Mouse (Mus musculus) megakaryocyte-erythroid progenitor cell, adult 5-6 weeks (primary cell): ENCODE results near the gene Gm4871. TPM values are rescaled to one million over a fixed set of nuclear protein-coding genes. Genes with fewer than 3 reads are reported as not detected.

Experiments
- ATAC-seq: replicated peaks from 2 replicates; pipeline ENCODE4 v1.8.0; 2016; ENCODE audit warnings: mild to moderate bottlenecking, inconsistent platforms; ENCODE audit not compliant: severe bottlenecking, poor library complexity, low FRiP score, low TSS enrichment
- total RNA-seq, 2 experiments: library from RNA; stranded (forward) in 1 of 2; stranded (reverse) in 1 of 2; fragments of 200-1000, 215-1000 nt in 1 of 2; fragments of >200 nt in 1 of 2; fragmentation: Nextera tagmentation in 1 of 2; gene quantifications; 2 replicates each; pipeline ENCODE4 v1.2.3; 2014 to 2017

Gene Gm4871
- total RNA-seq, 2 experiments from 2014 or later: not detected

DNA sequence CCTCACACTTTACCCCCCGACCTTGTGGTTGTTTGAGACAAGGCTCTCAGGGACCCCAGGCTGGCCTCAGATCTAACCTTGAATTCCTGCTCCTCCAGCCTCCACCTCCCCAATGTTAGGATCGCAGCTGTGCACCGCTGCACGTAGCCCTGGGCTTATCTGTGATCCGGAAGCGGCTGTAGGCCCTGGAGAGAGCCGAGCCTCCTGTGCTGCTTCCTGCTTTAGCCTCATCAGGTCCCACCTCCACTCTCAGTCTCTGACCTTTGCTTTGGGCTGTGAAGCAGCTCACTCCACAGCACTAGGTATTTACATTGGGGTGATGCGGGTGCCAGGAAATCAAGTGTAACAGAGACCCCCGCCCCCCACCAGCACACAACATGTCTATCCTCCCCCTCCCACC is 28.1 kb downstream of the Gm4871 start:
- no peak for ATAC-seq

DNA sequence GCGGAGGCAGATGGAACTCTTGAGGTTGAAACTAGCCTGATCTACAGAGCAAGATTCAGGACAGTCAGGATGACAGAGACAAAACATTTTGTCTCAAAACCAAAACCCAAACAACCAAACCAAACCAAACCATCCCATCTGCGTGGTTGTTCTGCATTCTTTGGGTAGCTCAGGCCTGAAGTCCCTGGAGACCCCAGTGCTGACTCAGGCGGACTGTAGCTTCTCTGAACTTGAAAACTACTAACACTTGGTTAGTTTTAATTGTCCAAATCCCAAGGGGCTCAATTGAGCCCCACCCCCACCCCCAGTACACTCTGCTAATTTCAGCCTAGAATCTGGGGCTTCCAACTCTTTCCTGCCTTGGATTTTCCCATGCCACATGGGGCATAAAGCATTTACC is 29.2 kb downstream of the Gm4871 start:
- ATAC-seq: no peak

DNA sequence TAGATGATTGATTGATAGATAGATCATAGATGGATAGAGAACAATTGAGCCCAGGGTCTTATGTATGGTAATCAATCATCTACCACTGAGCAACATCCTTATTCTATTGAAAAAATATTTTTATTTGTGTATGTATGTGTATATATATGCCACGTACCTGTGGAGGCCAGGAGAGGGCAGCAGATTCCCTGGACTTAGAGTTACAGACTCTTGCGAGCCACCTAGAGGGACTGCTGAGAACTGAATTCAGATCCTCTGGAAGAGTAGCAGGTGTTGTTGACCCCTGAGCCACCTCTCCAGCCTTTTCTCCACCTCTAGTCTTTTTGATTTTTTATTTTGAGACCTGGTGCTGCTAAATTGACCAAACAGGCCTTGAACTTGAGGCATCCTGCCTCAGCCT is 34.1 kb downstream of the Gm4871 start:
- ATAC-seq: peak; percentile 93

DNA sequence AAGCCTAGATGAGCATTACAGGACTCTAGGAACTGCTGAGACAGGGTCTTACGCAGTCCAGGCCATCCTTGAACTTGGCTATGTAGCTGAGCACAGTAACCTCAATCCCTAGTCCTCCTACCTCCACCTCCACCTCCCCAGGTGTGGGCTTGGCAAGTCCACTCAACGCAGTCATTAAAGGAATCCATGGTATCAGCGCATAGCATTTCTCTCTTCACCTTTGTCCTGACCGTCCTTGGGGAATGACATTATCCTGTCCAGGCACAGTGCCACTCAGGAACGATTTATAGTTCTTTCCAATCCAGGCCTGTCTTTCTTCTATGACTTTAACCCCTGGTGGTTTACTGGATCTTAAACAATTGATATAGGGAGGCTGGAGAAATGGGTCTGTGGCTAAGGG is 42.1 kb downstream of the Gm4871 start:
- no peak for ATAC-seq

DNA sequence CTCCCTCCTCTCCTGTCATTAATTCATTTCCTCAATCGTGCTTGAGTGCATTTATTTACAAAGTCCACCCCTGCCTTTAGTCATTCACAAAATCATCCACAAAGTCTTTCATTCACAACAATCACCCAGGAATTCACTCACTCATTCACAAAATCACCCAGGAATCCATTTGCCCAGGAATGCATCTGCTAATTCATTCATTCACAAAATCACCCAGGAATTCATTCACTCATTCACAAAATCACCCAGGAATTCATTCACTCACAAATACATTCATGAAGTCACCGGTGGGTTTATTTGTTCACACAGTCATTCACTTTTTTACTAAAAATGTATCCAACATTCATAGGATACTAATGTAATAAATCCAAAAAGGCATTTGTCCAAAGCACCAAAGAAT is 42.5 kb downstream of the Gm4871 start:
- ATAC-seq: no peak

DNA sequence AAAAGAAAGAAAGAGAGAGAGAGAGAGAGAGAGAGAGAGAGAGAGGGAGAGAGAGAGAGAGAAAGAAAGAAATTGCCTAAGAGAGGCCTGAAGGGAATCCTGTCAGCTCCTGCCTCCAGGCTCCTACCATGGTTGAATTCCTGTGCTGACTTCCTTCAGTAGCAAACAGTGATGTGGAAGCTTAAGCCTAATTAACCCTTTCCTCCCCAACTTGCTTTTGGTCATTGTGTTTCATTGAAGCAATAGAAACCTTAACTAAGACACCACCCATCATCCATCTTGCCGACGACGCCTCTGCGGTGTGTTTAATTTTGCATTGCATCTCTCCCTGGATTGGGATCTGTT is 43.5 kb downstream of the Gm4871 start:
- ATAC-seq: no peak

DNA sequence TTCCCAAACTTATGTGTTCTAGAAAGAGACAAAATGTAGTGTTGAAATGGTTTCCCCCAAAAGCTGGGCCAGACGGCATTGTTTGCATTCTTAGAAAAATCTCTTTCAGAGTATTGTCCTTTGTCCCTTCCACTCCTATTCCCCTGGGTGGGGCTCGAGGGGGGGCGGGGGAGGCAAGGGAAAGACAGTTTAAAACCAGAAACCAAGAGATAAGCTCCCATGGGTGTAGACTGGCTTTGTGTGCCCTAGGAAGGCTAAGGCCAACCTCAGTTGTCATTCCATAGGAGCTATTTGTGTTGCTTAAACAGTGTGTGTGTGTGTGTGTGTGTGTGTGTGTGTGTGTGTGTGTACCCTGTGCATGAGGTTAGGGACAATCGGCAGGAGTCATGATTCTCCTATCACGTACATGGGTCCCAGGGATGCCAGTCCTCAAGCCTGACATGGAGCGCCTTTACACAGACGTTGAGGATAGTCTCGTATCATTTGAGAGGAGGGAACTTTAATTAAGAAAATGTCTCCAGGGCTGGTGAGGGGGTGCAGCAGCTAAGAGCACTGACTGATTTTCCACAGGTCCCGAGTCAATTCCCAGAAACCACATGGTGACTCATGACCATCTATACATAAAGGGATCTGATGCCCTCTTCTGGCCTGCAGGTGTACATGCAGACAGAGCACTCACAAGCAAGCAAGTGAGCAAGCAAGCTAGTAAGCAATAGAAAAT is 44.1 kb downstream of the Gm4871 start:
- ATAC-seq: peak; percentile 51; the same call in 1 of the 2 replicates

DNA sequence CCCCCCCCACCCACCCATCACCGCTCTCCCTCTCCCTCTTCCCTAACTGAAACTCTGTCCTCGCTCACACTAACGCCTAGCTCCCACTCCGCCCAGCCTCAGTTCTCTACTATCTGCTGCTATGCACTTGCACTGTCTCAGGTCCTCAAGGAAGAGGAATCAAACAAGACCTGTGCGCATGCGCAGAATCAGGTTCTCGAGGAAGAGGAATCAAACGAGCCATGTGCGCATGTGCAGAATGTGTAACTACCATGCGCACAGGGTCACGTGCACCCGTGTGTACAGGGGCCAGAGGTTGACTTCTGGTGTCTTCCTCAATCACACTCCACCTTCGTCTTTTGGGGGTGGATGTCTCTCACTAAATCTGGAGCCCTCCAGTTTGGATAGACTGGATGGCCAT is 45.0 kb downstream of the Gm4871 start:
- no peak for ATAC-seq

DNA sequence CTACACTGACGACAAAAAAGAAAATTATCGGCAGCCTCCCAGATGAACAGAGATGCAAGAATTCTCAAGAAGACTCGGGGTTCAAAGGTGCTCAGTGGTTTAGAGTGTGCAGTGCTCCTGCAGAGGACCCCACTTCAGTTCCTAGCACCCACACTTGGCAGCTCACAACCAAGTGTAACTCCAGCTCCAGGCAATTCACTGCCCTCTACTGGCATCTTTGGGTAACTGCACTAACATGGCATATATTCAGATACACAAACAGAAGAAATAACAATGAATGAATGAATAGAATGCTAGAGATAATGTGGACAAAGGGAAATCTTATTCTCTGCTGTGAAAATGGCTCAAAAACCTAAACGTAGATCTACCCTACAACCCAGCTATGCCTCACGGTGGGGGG is 47.7 kb downstream of the Gm4871 start:
- no peak for ATAC-seq

DNA sequence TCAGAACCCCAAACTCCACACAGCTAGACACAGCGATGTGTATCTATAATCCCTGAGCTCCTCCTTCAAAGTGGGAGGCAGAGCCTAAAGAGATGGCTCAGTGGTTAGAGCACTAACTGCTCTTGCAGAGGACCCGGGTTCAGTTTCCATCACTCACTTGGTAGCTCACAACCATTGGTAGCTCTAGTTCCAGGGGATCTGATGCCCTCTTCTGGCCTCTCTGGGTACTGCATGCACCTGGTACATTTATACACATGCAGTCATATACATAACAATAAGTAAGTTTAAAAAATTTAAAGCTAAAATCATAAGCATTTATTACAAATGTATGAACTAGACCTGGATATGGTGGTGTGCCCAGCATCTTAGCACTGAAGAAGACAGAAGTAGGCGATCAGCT is 49.3 kb downstream of the Gm4871 start:
- ATAC-seq: no peak

Other genes with a start within 250 kb of the Gm4871 start
- 1.9 and 4.1 TPM in 2 replicates for gene Smurf1, start 66.9 kb downstream of the Gm4871 start, total RNA-seq (2014; fragmentation: Nextera tagmentation)
- 1.0 and 5.1 TPM in 2 replicates for gene Smurf1, start 66.9 kb downstream of the Gm4871 start, total RNA-seq (2017)
- gene 1700018F24Rik, start 10.2 kb upstream of the Gm4871 start, total RNA-seq (2014; fragmentation: Nextera tagmentation): not detected in 2 replicates
- not detected in 2 replicates for gene 1700018F24Rik, start 10.2 kb upstream of the Gm4871 start, total RNA-seq (2017)
- gene Arpc1a, start 51.1 kb upstream of the Gm4871 start, total RNA-seq (2014; fragmentation: Nextera tagmentation): 102 and 117 TPM in 2 replicates
- gene Arpc1a, start 51.1 kb upstream of the Gm4871 start, total RNA-seq (2017): 90.0 and 94.7 TPM in 2 replicates
- gene Kpna7, start 51.3 kb upstream of the Gm4871 start, total RNA-seq (2014; fragmentation: Nextera tagmentation): not detected in 2 replicates
- not detected in 2 replicates for gene Kpna7, start 51.3 kb upstream of the Gm4871 start, total RNA-seq (2017)
- 54.0 and 68.8 TPM in 2 replicates for gene Arpc1b, start 81.5 kb upstream of the Gm4871 start, total RNA-seq (2014; fragmentation: Nextera tagmentation)
- 23.7 and 35.9 TPM in 2 replicates for gene Arpc1b, start 81.5 kb upstream of the Gm4871 start, total RNA-seq (2017)
- gene Pdap1, start 107.5 kb upstream of the Gm4871 start, total RNA-seq (2014; fragmentation: Nextera tagmentation): 90.0 and 173 TPM in 2 replicates
- gene Pdap1, start 107.5 kb upstream of the Gm4871 start, total RNA-seq (2017): 333 and 358 TPM in 2 replicates
- gene Bud31, start 107.6 kb upstream of the Gm4871 start, total RNA-seq (2014; fragmentation: Nextera tagmentation): 141 and 226 TPM in 2 replicates
- 255 and 296 TPM in 2 replicates for gene Bud31, start 107.6 kb upstream of the Gm4871 start, total RNA-seq (2017)
- 10.2 and 15.4 TPM in 2 replicates for gene Ptcd1, start 134.4 kb upstream of the Gm4871 start, total RNA-seq (2014; fragmentation: Nextera tagmentation)
- gene Ptcd1, start 134.4 kb upstream of the Gm4871 start, total RNA-seq (2017): 17.9 and 18.6 TPM in 2 replicates
- gene Cpsf4, start 134.5 kb upstream of the Gm4871 start, total RNA-seq (2014; fragmentation: Nextera tagmentation): 49.8 and 59.1 TPM in 2 replicates
- 42.1 and 63.4 TPM in 2 replicates for gene Cpsf4, start 134.5 kb upstream of the Gm4871 start, total RNA-seq (2017)
- gene Atp5j2, start 159.3 kb upstream of the Gm4871 start, total RNA-seq (2014; fragmentation: Nextera tagmentation): 428 and 470 TPM in 2 replicates
- 74.1 and 117 TPM in 2 replicates for gene Atp5j2, start 159.3 kb upstream of the Gm4871 start, total RNA-seq (2017)
- gene Zkscan14, start 169.1 kb upstream of the Gm4871 start, total RNA-seq (2014; fragmentation: Nextera tagmentation): 5.8 and 7.8 TPM in 2 replicates
- gene Zkscan14, start 169.1 kb upstream of the Gm4871 start, total RNA-seq (2017): 19.9 and 26.5 TPM in 2 replicates
- gene Zkscan5, start 171.8 kb upstream of the Gm4871 start, total RNA-seq (2014; fragmentation: Nextera tagmentation): 5.7 and 9.5 TPM in 2 replicates
- gene Zkscan5, start 171.8 kb upstream of the Gm4871 start, total RNA-seq (2017): 8.6 and 12.2 TPM in 2 replicates
- gene Zfp655, start 199.0 kb upstream of the Gm4871 start, total RNA-seq (2014; fragmentation: Nextera tagmentation): 30.8 and 32.8 TPM in 2 replicates
- 37.4 and 43.8 TPM in 2 replicates for gene Zfp655, start 199.0 kb upstream of the Gm4871 start, total RNA-seq (2017)
- 9.8 and 13.3 TPM in 2 replicates for gene Zscan25, start 247.7 kb upstream of the Gm4871 start, total RNA-seq (2014; fragmentation: Nextera tagmentation)
- gene Zscan25, start 247.7 kb upstream of the Gm4871 start, total RNA-seq (2017): 6.6 and 14.9 TPM in 2 replicates